Mouse (Mus musculus) limb, embryonic 15.5 days (tissue): ENCODE measurements around the gene Kif27. TPM values are rescaled to one million over a fixed set of nuclear protein-coding genes. Genes with fewer than 3 reads are reported as not detected.
"Not testable (repeated sequence)": the region's sequence is repeated elsewhere in the genome, so short reads cannot be mapped to it uniquely, and the experiment has no call there.

Experiments
- ATAC-seq: fragments of 200-750 bp; cut with Nextera tagmentation; 2 replicates; pipeline ENCODE4 v1.8.0; 2017; ENCODE audit warnings: low read depth, moderate TSS enrichment; ENCODE audit not compliant: insufficient number of reproducible peaks, low FRiP score, low TSS enrichment
- H3K27ac ChIP-seq: fragments of 300-500 bp; sonication (generic); 2 replicates; pipeline ENCODE4 v1.5.1; 2015; ENCODE audit warnings: moderate library complexity, mild to moderate bottlenecking, inconsistent platforms
- H3K27me3 ChIP-seq: fragments of 300-500 bp; sonication (generic); 2 replicates; pipeline ENCODE4 v1.6.1; 2015; ENCODE audit warnings: inconsistent platforms
- H3K36me3 ChIP-seq: fragments of 300-500 bp; sonication (generic); 2 replicates; pipeline ENCODE4 v1.6.1; 2015; ENCODE audit warnings: inconsistent platforms
- H3K4me1 ChIP-seq: fragments of 300-500 bp; sonication (generic); 2 replicates; pipeline ENCODE4 v1.6.1; 2015; ENCODE audit warnings: inconsistent platforms
- H3K4me2 ChIP-seq: fragments of 300-500 bp; sonication (generic); 2 replicates; pipeline ENCODE4 v1.6.1; 2015; ENCODE audit warnings: mild to moderate bottlenecking, inconsistent platforms
- H3K4me3 ChIP-seq: fragments of 300-500 bp; sonication (generic); 2 replicates; pipeline ENCODE4 v1.5.1; 2015; ENCODE audit warnings: mild to moderate bottlenecking, inconsistent platforms
- H3K9ac ChIP-seq: fragments of 300-500 bp; sonication (generic); 2 replicates; pipeline ENCODE4 v1.6.1; 2015; ENCODE audit warnings: inconsistent platforms
- H3K9me3 ChIP-seq: fragments of 300-500 bp; sonication (generic); 2 replicates; pipeline ENCODE4 v1.6.1; 2016; ENCODE audit warnings: inconsistent platforms
- WGBS: fragments of 180-500 bp; shearing (Covaris S2); methylation state at CpG from one replicate; pipeline ENCODE4 v1.1.7; 2015; 5-methylcytosine and 5-hydroxymethylcytosine counted together
- polyA plus RNA-seq: library from polyadenylated mRNA; unstranded; fragments of >200 nt; fragmentation: Nextera tagmentation; extraction: Ambion mirVana; gene quantifications from 2 replicates; pipeline ENCODE4 v1.2.1, GENCODE M21; 2015

Kif27 gene
- polyA plus RNA-seq, 1 experiment from 2014 or later = 0.45 TPM

- Histone ChIP-seq H3K36me3 (peaks cover 28% of the 10 kb centered on the region), H3K27me3 (no peaks in the 10 kb centered on the region), H3K27ac (peak overlapping the region; percentile 76), H3K9me3 (peaks cover 6% of the 10 kb centered on the region; the same call in 1 of the 2 replicates), H3K4me3 (peak overlapping the region; percentile 74), H3K9ac (no peak overlapping the region), H3K4me1 (peaks cover 11% of the 10 kb centered on the region; the same call in 1 of the 2 replicates), H3K4me2 (peak overlapping the region; percentile 90)
- 80% methylated on average over 7 of the region's 7 CpGs for WGBS
- ATAC-seq = no peak
Measured at GRCm38 (mm10) chr13:58385547-58385920, 26.6 kb upstream of the Kif27 start.

- Histone ChIP-seq H3K4me1 (peaks cover 11% of the 10 kb centered on the region; the same call in 1 of the 2 replicates), H3K4me2 (peak within 1 kb of the TSS; percentile 90), H3K9ac (peak within 1 kb of the TSS; percentile 75), H3K9me3 (peaks cover 7% of the 10 kb centered on the region; the same call in 1 of the 2 replicates), H3K4me3 (peak within 1 kb of the TSS; percentile 74), H3K27ac (peak within 1 kb of the TSS; percentile 76), H3K36me3 (peaks cover 29% of the 10 kb centered on the region), H3K27me3 (no peaks in the 10 kb centered on the region)
- 2% methylated on average over 80 of the region's 80 CpGs for WGBS
- peak; percentile 62; the same call in 1 of the 2 replicates for ATAC-seq
Measured at GRCm38 (mm10) chr13:58384779-58385546, 26.0 kb upstream of the Kif27 start, which contains the start of gene 2210016F16Rik. Gene 2210016F16Rik, minus strand, starts transcription at chr13:58385225.

GRCm38 (mm10) chr13:58384371-58384770, 25.4 kb upstream of the Kif27 start:
- H3K4me2 ChIP-seq = peak overlapping the region; percentile 90
- no peak overlapping the region for H3K27ac ChIP-seq
- H3K9ac ChIP-seq = peak overlapping the region; percentile 75
- H3K4me3 ChIP-seq = peak overlapping the region; percentile 74
- no peak for ATAC-seq
- H3K36me3 ChIP-seq = peaks cover 26% of the 10 kb centered on the region
- 34% methylated on average over 11 of the region's 11 CpGs for WGBS
- H3K4me1 ChIP-seq = peaks cover 11% of the 10 kb centered on the region; the same call in 1 of the 2 replicates
- no peaks in the 10 kb centered on the region for H3K27me3 ChIP-seq
- H3K9me3 ChIP-seq = peaks cover 7% of the 10 kb centered on the region; the same call in 1 of the 2 replicates

GRCm38 (mm10) chr13:58373153-58373470, 14.2 kb upstream of the Kif27 start:
- no peak overlapping the region for H3K4me3 ChIP-seq
- no peak overlapping the region for H3K4me2 ChIP-seq
- H3K9me3 ChIP-seq = no peaks in the 10 kb centered on the region
- H3K4me1 ChIP-seq = no peaks in the 10 kb centered on the region
- no peak overlapping the region for H3K27ac ChIP-seq
- H3K27me3 ChIP-seq = no peaks in the 10 kb centered on the region
- no peak for ATAC-seq
- WGBS = 90% methylated on average over 2 of the region's 2 CpGs
- no peaks in the 10 kb centered on the region for H3K36me3 ChIP-seq
- no peak overlapping the region for H3K9ac ChIP-seq

- Histone ChIP-seq H3K9ac (no peak overlapping the region), H3K4me1 (no peaks in the 10 kb centered on the region), H3K4me3 (no peak overlapping the region), H3K27me3 (no peaks in the 10 kb centered on the region), H3K36me3 (no peaks in the 10 kb centered on the region), H3K4me2 (no peak overlapping the region), H3K9me3 (no peaks in the 10 kb centered on the region), H3K27ac (no peak overlapping the region)
- no peak for ATAC-seq
- WGBS = 78% methylated on average over 5 of the region's 5 CpGs
Measured at GRCm38 (mm10) chr13:58372278-58373152, 13.6 kb upstream of the Kif27 start.

GRCm38 (mm10) chr13:58368835-58369234, 9.9 kb upstream of the Kif27 start:
- 65% methylated on average over 4 of the region's 4 CpGs for WGBS
- Histone ChIP-seq H3K4me3 (no peak overlapping the region), H3K36me3 (no peaks in the 10 kb centered on the region), H3K27me3 (no peaks in the 10 kb centered on the region), H3K27ac (no peak overlapping the region), H3K4me2 (no peak overlapping the region), H3K9me3 (no peaks in the 10 kb centered on the region), H3K4me1 (no peaks in the 10 kb centered on the region), H3K9ac (no peak overlapping the region)
- no peak for ATAC-seq

GRCm38 (mm10) chr13:58367641-58368040, 8.7 kb upstream of the Kif27 start:
- no peak overlapping the region for H3K9ac ChIP-seq
- ATAC-seq = no peak
- H3K9me3 ChIP-seq = no peaks in the 10 kb centered on the region
- no peaks in the 10 kb centered on the region for H3K27me3 ChIP-seq
- no peak overlapping the region for H3K27ac ChIP-seq
- H3K36me3 ChIP-seq = no peaks in the 10 kb centered on the region
- no peak overlapping the region for H3K4me2 ChIP-seq
- H3K4me3 ChIP-seq = no peak overlapping the region
- WGBS = 54% methylated on average over 1 of the region's 1 CpGs
- no peaks in the 10 kb centered on the region for H3K4me1 ChIP-seq

GRCm38 (mm10) chr13:58366373-58366772, 7.5 kb upstream of the Kif27 start:
- Histone ChIP-seq H3K9me3 (no peaks in the 10 kb centered on the region), H3K9ac (no peak overlapping the region), H3K4me3 (no peak overlapping the region), H3K4me2 (no peak overlapping the region), H3K27me3 (no peaks in the 10 kb centered on the region), H3K4me1 (no peaks in the 10 kb centered on the region), H3K27ac (no peak overlapping the region), H3K36me3 (no peaks in the 10 kb centered on the region)
- no peak for ATAC-seq
- WGBS = 84% methylated on average over 3 of the region's 3 CpGs

GRCm38 (mm10) chr13:58365179-58365578, 6.3 kb upstream of the Kif27 start:
- not testable (repeated sequence) for H3K27me3 ChIP-seq, ATAC-seq, H3K9ac ChIP-seq, H3K4me3 ChIP-seq, H3K9me3 ChIP-seq, H3K4me1 ChIP-seq, H3K27ac ChIP-seq, H3K4me2 ChIP-seq, H3K36me3 ChIP-seq
- WGBS = 81% methylated on average over 8 of the region's 8 CpGs

GRCm38 (mm10) chr13:58364353-58365175, 5.6 kb upstream of the Kif27 start:
- WGBS = 76% methylated on average over 8 of the region's 8 CpGs
- no peak for ATAC-seq

GRCm38 (mm10) chr13:58359304-58359653, 357 bp upstream of the Kif27 start:
- Histone ChIP-seq H3K9me3 (no peaks in the 10 kb centered on the region), H3K4me2 (peak overlapping the region; percentile 98), H3K36me3 (no peaks in the 10 kb centered on the region), H3K9ac (no peak overlapping the region), H3K4me3 (peak overlapping the region; percentile 61), H3K27me3 (no peaks in the 10 kb centered on the region), H3K4me1 (0 out of 2 replicates have a peak, but pooled peaks cover 5% of the 10 kb centered on the region), H3K27ac (peak overlapping the region; percentile 66)
- 4% methylated on average over 7 of the region's 7 CpGs for WGBS
- ATAC-seq = peak; percentile 53

More at GRCm38 (mm10) chr13:58364353-58365175, 5.6 kb upstream of the Kif27 start:
- Histone ChIP-seq H3K36me3 (no peaks in the 10 kb centered on the region), H3K9me3 (no peaks in the 10 kb centered on the region), H3K4me2 (no peak overlapping the region), H3K27ac (no peak overlapping the region), H3K4me3 (no peak overlapping the region), H3K9ac (no peak overlapping the region), H3K27me3 (no peaks in the 10 kb centered on the region), H3K4me1 (no peaks in the 10 kb centered on the region)
